Mouse (Mus musculus): ENCODE measurements around the gene Tmem164.

The Tmem164 gene

DNA sequence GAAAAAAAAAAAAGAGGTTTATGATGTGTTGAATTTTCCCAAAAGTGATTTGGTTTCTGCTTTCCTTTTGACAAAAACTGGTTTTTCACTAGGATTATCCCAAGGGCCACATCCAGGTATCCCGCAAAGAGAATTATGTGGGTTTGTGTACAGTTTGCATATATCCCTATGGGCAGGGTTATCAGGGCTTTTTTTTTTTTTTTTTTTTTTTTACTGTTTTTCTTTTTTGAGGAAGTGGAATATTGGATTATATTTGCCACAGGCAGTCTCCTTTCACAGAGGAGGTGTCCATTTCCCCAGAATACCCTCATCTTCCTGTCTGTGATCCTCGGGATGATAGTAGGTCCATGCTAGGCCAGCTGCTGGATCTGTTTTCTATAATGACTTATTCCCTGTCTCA, 148.1 kb downstream of the Tmem164 start:
- DNase-seq (ENCODE audit: low spot score), result no peak

DNA sequence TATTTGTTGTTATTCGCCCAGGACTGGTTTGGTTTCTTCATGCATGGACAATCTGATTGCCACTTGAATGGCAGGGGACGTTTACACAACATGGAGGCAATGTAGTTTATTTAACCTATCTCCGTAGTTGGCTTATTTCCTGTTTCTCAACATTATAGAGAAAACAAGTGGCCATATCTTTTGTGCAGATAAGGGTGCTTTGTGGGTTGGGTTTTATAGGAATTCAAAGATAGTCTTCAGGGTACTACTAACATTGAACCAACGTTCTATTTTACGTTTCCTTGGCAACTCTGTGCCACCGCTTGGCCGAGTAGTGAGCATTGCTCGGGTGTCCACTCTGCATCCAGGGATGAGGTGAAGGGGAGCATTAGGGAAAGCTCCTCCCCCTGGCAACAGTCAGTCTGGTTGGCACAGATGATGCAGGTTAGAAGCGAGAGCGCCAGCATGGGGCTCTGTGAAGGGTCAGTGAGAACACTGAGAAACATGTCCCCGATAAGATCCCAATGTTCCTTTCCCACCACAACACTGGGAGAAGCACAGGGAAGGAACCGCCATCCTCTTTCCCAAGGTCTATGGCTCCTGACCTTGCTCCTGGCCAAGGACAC, 148.8 kb downstream of the Tmem164 start:
- no peak for DNase-seq (ENCODE audit: low spot score)

DNA sequence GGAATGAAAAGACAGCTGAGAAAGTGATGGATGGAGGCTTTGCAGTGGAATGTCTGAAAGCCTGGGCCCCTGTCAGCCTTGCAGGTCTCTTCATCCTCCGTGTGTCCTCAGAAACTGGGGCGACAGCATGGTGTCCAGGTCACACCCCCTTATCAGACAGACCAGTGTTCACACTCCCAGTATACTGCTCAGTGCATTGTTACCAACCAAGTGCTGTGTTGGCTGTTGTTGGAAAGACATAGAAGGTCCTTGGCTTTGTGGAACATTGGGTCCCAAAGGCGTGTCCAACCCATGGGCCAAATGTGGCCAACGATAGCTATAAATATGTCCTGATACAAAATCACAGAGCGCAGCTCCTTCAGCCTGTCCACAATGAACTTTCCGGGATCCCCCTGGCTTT, 149.4 kb downstream of the Tmem164 start:
- DNase-seq (ENCODE audit: low spot score), result no peak

DNA sequence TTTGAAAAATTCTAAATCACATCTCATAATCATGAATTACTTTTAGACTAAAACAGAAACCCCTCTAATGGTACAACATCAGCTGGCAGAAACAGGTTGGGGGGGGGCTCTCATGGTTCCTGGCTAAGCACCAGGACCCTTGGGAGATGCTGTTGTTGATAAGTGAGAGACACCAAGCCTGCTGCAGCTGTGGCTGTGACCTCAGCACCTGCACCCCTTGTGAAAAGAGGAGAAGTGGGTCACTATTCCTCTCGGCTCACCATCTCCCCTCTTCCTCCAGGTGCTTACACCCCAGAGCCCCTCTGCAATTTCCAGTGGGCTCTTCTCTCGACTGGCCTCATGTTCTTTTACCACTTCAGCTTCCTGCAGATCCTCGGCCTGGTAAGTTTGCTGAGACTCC, 151.0 kb downstream of the Tmem164 start:
- DNase-seq (ENCODE audit: low spot score), result no peak

GRCm38 (mm10) chrX:142833164-142833796, 152.1 kb downstream of the Tmem164 start:
- DNase-seq (ENCODE audit: low spot score), result no peak

DNA sequence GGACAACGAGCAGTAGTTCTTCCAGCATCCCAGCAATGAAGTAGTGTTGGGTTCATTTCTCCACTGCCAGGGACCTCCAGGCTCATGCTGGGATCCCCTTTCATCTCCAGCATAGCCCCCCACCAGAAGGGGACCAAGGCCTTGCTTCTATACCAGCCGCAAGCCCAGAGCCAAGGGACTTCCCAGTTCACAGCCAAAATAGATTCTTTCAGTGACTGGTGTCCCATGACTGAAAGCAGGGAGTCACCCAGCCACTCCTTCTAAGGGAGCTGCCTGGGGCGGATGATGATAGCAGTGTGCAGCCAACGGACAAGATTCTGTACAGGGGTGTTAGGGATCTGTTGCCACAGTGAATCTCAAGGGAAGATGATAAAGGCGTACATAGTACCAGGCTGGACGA, 153.6 kb downstream of the Tmem164 start:
- no peak for DNase-seq (ENCODE audit: low spot score)

- DNase-seq (ENCODE audit: low spot score), result no peak
These were observed 155.2 kb downstream of the Tmem164 start for GRCm38 (mm10) chrX:142836399-142836798.

DNA sequence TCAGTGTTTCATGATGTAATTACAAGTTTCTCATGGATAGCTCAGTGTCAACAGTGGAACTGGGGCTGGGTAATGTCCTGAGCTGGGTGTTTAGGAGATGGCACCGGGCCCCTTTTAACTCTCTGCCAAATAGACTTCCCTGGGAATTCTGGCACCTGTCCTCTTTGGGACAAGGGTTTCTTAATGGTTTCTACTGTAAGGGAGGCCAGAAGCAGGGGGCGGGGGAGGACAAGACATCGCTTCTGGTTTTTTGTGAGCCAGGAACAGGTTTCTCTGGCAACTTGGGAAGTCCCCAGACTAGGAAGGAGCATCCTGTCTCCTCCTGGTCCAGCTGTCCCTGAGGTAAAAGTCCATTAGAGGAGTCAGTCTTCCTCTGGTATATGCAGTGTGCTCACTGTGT, 156.1 kb downstream of the Tmem164 start:
- DNase-seq (ENCODE audit: low spot score), result no peak

GRCm38 (mm10) chrX:142838841-142839240, 157.6 kb downstream of the Tmem164 start:
- DNase-seq (ENCODE audit: low spot score), result no peak

DNA sequence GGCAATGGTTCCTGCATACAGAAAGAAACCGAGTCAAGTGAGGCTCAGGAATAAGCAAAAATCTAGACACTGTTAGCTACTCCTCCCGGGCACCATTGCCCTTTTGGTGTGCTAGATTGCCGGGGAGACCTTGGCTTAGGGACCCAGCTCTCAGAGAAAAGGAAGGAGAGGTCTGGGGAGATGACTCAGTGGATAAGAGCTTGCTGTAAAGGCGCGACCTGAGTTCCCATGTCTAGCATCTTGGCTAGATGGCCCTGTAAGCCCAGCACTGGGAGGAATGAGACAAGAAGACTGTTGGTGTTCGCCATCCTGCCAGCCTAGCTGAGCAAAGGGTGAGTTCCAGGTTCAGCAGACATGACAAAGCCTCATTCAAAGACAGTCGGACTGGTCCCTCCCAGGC, 158.2 kb downstream of the Tmem164 start:
- DNase-seq (ENCODE audit: low spot score), result no peak

- no peak for DNase-seq (ENCODE audit: low spot score)
These were observed 160.7 kb downstream of the Tmem164 start for GRCm38 (mm10) chrX:142841916-142842315.

GRCm38 (mm10) chrX:142846266-142846665, 165.1 kb downstream of the Tmem164 start:
- no peak for DNase-seq (ENCODE audit: low spot score)

- no peak for DNase-seq (ENCODE audit: low spot score)
These were observed 166.8 kb downstream of the Tmem164 start for GRCm38 (mm10) chrX:142848032-142848431.

- DNase-seq (ENCODE audit: low spot score), result no peak
These were observed 188.6 kb downstream of the Tmem164 start for GRCm38 (mm10) chrX:142869844-142870243.

DNA sequence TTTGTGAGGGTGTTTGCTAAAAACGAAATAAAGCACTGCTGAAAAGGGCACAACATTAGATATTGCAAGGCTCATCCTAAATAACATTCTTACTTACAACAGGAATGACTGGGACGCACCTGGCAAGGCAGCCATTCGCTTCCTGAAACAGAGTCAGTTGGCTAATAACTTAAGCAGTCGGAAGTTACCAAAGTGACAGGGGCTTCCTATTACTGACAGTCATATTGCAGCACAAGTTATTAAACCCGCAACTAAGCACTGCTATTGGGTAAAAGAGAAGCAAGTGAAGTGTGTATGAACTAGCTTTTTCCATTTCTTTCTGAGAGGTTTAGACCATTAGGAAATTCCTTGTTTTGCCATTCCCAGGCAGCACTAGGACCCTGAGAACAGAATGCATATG, 201.0 kb downstream of the Tmem164 start:
- DNase-seq (ENCODE audit: low spot score), result no peak

- DNase-seq (ENCODE audit: low spot score), result no peak
These were observed 202.4 kb downstream of the Tmem164 start for GRCm38 (mm10) chrX:142883593-142883992.

DNA sequence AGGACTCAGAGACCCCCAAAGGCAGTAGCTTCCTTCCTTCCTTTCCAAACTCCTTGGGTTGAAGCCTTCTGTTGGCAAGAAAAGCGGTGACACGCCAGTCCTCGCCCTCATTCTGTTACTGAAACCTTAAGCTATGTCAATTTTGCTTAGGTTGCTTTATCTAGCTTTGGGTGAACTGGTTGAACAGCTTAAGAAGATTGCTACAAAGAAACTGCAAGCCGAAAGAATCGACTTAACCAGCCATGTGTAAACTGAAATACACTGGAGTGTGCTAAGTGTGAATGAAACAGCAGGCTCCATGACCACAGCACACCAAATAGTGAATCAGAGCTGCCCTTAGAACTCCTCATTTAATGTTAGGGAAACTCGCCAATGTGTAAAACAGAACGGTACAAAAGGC, 204.8 kb downstream of the Tmem164 start:
- no peak for DNase-seq (ENCODE audit: low spot score)

Measured in layer of hippocampus, adult 9-10 months (tissue).